Mouse (Mus musculus) adipocyte (in vitro differentiated cells): ENCODE data around the gene Gna15.

ENCODE experiments used
- DNase-seq: peaks from one replicate; pipeline ENCODE4 v3.0.0-alpha.2; 2016; ENCODE audit warnings: low spot score

The Gna15 gene

DNA sequence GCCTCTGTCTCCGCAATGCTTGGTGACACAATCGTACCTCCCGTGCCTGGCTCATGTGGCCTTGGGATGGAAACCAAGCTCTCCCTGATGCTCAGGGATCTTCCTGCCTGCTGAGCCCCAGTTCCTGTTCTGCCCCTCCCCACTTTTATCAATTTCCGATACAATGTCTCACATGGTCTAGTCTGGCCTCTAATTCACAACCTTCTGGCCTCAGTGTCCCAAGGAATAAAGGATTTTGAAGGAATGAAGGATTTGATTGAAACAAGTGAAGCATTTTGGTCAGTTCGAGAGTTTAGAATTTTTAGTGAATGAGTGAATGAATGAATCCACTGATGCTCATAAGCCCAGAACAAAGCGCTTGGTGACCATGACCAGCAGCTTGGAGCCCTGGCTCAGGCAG, 883 bp downstream of the Gna15 start:
- DNase-seq, result no peak

DNA sequence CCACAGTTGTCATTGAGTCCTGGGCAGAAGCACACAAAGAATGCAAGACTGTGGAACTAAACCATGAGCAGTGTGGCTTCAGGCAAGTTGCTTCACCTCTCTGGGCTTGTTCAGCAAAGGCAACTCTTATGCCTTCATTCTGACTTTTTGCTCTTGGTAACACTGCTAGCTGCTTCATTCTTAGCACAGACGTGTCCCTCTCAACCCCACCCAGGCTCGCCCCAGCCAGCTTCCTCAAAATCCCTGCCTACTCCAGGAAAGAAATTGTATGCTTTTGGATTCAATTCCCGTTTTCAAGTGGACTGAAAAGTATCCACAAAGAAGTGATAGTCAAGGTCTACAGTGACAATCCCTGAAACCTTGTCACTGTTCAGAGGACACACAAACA, 4.1 kb downstream of the Gna15 start:
- no peak for DNase-seq

DNA sequence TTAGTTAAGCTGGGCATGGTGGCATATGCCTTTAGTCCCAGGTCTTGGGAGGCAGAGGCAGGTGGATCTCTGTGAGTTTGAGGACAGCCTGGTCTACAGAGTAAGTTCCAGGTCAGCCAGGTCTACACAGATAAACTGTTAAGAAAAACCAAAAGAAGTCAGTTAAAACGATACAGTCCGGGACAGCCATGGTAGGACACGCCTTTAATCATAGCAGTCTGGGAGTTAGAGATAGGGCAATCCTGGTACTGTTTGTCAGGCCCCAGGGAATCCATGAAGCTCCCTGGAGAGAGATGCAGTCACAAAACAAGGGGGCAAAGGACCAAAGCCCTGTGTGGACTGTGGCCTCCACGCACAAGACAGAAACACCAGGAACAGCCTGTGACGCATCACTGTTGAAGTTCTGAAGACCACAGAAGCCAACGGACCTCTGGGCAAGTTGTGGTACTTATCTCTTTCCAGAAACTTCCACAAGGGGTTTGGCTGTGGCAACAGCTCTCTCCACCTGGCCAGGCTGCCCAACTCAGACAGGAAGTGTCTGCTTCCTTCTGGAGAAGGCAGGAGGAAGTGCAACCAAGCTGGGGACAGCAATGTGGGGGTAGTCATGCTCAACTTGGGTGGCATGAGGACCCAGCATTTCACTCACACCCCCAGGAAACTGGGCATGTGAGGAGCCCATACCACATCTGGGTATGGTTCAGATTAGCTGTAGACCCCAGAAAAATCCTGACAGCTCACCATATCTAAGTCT, 4.6 kb downstream of the Gna15 start:
- DNase-seq, result no peak

DNA sequence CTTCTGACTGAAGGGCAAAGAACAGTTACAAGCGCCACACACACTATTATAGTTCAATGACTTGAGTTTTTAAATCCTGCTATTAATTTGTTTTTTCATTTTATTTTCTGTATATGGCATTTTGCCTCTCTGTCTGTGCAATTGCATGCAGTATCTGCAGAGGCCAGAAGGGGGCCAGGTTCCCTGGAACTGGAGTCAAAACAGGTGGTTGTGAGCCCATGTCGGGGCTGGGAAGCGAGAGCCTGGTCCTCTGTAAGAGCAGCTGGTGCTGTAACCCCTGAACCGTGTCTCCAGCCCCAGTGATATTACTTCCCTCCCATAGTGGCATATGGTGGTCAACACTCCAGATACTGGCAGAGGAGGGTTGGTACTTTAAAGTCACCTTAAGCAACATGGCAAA, 5.5 kb downstream of the Gna15 start:
- peak; percentile 71 for DNase-seq

DNA sequence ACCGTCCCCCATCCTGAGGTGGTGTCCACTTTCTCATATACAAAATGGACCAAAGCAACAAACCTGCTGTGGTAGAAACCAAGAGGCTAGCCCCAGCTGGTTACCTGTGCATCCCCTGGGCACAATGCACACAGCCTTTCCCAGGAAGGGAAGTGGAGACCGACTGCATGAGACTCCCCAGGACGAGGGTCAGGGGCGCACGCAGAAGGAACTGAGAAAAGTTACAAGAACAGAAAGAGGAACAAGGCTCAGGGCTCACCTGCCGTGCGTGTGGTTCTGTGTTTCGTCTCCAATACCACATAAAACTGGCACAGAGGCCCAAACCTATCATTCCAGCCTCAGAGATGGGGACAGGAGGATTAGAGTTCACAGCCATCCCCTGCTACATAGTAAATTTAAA, 6.8 kb downstream of the Gna15 start:
- no peak for DNase-seq

DNA sequence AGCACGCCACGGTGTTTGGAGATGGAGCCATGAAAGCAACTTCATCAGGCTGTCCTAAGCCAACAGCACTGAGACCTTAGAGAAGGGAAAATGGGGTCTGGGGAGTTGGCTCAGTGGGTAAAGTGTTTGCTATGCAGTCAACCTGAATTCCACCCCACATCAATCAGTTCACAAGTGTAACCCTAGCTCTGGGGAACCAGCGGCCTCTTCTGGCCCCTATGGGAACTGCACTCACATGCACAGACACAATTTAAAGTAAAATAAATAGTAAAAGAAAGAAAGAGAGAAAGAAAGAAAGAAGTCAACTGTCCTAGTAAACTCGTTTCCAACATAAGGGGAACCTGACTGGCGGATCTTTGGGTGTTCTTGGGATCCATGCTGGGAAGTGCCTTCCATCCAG, 10.2 kb downstream of the Gna15 start:
- no peak for DNase-seq

DNA sequence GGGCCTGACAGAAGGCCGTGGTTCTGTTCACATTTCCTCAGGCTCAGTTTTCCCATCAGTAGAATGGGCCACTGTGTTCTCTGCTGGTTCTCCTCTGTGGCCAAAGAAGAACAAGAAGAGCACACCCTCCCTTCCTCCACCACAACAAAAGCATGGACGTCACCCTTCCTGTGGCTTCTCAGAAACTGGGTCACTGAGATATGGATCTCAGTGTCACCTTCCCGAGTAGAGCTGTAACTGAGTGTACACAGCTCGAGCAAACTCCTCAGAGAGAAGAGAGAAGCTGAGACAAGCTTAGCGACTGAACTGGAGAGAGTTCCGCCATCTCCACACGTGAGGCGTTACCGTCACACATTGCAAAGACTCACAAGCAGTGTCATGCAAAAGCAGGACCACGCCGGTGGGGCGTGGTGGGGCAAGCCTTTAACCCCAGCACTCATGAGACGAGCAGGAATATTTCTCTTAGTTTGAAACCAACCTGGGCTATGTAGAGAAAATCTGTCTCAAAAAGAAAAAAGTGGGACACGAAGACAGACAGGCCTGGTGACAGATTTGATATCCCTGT, 13.7 kb downstream of the Gna15 start:
- no peak for DNase-seq

DNA sequence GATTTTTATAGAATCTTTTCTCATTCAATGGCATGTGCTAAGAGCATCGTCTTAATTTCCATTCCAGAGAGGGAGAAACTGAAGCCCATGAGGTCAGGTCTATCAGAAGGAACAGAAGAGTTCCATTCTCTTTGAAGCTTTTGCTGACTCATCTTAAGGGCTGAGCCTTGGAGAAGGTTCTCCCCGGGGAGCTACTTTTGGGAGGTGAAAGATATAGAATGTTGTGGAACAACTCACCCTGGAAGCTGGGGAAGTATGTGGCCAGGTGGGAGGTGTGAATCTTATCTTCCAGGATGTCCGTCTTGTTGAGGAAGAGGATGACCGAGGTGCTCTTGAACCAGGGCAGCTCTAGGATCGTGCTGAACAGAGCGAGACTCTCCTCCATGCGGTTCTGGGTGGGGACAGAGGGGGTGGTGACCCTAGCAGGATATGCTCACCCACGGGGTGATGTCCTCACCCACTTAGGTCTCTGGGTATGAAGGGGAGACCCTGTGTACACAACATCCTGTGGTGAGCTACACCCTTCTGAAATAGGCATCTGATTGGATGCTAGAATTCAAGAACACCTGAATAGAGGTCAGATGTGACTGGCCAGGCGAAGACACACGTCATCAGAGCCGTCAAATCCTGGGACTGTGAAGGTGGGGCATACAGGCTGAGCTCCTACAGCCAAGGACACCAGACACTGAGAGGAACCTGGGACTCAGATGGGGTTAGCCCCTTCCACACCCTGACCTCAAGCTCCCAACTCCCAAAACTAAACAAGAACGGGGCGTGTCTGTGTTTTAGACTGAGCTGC, 16.1 kb downstream of the Gna15 start:
- no peak for DNase-seq

DNA sequence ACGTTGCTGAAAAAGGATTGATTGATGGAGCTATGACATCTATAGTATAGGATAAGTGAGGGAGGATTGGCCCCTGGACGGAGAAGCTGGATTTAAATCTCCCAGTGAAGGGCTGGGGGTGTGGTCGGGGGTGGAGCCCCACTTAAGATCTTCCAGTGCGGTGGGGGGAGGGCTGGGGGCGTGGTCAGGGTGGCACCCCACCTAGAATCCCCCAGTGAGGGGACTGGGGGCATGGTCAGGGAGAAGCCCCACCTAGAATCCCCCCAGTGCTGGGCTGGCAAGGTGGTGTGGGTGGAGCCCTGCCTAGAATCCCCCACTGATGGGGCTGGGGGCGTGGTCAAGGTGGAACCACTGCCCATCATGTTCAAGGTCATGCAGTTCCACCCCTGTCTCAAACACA, 16.9 kb downstream of the Gna15 start:
- DNase-seq, result no peak

DNA sequence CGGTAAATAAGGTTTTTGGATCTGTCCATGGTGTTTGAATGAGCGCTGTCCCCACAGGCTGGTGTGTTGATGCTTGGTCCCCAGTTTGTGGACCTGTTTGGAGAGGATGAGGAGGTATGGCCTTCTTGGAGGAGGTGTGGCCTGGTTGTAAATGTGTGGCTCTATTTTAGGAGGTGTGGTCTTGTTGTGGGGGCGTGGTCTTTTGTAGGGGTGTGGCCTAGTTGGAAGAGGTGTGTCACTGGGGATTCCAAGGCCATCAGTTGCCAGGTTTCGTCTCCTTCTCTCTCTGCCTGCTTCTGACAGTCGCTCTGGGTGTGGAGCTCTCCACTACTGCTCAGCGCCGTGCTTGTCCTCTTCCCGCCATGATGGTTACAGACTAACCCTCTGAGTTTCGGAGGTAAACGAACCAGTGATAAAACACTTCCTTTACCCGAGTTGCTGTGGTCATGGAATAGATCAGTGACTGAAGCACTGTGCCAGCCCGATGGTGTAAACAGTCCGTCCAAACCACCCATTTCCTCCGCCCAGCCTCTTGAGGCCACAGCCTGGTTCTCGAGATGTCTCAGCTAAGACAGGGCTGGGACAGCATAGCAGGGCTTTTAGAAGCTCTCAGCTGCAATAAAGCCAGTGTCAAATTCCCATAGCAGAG, 18.9 kb downstream of the Gna15 start:
- DNase-seq, result no peak

DNA sequence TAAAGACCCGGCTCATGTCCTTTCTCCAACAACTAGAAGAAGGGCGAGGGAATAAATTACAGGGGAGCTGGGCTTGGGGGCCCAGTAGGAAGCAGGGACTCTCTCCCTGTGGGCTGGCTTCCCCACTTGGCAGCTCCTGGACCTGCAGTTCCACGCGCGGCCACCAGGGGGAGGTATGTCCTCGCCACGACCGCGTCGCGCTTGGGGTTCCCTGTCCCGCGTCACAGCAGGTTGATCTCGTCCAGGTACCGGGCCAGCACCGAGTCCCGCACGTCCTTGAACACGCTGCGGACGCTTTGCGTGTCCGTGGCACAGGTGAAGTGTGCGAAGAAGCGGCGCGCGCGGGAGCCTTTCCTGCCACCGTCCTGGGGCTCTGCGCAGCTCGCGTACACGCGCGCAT, 21.4 kb downstream of the Gna15 start:
- peak; percentile 48 for DNase-seq

DNA sequence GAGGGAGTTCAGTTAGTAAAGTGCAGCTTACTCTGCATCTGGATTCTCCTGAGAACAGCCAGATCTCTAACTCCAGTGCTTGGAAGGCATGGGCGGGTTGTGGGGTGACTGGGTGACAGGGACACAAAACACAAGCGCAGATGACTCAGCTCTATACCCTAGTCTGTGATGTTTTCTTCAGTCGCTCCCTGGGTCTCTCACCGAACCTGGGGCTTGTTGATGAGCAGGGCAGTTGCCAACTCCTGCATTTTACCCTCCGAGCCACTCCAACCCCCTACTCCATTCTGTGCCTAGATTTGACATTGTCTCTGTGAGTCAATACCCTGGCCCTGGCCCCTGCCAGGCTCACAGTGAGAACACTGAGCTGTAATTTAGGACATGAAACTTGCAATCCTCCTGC, 22.2 kb downstream of the Gna15 start:
- no peak for DNase-seq

DNA sequence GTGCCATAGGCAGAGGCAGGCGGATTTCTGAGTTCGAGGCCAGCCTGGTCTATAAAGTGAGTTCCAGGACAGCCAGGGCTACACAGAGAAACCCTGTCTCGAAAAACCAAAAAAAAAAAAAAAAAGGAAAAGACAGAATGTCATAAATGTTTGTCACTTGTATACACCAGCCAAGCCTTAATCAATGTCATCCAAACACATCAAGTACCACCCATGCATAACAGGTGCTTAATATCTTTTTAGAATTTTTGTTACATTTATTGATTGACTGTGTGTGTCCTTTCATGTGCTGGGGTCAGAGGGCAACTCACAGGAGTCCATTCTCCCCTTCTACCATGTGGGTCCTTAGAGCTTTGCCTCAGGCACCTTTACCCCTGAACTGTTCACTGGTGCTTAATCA, 24.0 kb downstream of the Gna15 start, which contains the start of gene S1pr4:
Gene S1pr4 (minus strand): TSS at position 101 of the 400 bp plus-strand sequence.
- no peak for DNase-seq

DNA sequence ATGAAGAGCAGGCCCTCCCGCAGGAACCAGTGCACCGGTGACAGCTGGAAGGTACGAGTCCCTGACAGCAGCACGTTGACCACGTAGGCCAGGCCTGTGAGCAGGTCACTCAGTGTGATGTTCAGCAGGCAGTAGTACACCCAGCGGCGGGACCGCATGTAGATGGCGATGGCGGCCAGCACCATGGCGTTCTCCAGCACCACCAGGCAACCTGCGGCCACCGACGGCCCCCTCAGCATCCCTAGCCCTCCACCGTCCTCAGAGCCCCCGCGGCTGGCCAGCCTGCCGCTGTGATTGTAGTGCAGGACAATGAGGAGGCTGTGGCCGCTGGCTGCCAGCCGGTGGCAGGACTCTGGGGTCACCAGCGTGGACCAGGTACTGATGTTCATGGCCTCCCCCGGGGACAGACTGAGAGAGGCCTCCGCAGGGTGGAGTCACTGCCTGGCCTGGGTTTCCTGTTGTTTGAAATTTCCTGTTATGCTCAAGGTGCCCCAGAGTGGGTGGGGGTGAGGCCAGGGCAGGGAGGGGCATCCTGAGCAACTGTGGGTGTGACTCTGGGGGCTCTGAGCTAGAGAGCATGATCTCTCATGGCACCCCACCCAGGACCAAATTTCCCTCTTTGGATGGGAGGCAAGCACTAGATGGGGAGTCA, 24.6 kb downstream of the Gna15 start:
- DNase-seq, result no peak

DNA sequence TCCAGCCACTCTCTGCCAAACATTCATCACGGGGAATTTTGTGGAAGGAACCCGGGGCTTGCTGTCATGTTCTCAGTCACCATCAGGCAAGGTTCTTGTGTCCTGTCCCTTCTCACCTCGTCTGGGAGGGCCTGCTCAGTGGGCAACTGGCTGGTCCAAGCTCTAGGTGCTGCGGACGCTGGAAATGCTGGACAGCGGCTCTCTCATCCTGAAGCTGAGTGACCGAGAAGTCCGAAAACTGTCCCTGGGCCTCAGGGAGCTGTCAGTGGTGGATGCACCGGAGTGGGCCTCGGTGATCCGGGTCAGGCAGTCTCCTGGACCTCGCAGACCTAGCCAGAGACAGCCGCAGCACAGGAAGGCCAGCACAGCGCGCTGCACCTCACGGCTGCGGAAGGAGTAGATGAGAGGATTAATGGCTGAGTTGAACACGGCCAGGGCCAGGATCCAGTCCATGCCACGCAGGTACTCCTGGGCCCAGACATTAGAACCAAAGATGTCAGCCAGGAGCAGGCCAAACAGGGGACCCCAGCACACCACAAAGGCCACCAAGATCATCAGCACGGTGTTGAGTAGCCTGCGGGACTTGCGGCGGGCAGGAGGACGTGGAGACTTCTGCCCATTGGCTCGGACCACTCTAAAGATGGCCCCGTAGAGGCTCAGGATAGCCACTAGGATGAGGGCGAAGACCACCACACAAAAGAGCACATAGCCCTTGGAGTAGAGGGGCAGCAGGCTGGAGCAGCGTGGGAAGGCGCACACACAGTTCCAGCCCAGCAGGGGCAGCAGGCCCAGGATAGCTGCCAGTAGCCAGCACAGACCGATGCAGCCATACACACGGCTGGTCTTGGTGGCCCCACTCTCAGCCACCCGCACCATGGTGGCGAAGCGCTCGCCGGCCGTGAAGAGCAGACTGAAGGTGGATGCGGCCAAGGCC, 25.4 kb downstream of the Gna15 start:
- DNase-seq, result no peak

DNA sequence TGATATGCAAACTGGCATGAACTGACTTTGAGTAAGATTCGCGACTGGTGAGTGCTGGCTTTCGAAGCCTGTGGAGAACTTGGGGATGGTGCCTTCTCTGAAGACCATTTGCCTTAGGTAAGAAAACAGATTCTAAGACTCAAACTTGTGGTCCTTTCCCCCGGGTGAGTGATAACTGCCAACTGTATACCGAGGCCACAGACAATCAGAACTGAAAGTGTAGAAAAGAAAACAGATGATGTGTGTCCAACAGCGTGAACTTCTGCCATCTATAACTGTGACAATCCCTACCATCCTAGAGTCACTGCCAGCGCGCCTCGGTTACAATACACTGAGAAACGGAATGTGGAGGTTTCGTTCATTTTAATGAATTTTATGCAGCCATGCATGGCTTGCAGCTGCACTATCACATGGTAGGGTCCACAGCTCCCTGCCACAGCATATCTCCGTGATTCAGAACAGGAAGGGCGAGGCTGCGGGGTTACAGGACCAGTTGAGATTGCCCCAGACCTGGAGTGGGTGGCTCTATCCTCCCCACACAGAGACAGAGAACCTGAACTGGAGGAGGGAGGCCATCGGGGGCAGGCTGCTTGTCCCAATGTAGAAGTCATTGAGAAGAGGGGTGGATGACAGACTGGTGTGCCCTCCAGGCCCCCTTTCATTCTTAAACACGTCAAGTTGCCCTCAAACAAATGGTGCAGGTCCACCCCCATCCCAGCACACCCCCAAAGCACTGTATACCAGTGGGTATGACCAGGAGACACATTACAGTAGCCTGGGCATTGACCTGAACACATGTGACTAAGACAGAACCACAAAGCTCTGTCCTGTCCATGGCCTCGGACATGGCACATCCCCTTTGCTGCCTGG, 26.4 kb downstream of the Gna15 start:
- DNase-seq, result no peak

DNA sequence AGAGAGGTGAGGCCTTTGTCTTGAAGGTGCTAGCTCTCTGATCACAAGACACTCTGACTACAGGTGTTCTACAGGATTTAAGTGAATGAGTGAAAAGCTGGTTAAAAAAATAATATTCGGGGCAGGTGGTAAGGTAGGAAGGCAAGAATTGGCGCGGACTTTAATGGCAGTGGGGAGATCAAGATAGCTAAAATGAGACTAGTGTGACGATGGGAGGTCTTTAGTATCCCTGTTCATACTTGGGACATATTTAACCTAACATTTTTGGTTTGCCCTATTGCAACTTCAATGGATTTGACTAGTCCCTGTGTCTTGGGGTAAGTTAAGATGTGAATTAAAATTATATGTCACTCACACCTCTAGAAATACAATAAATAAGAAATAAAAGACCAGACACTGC, 27.1 kb downstream of the Gna15 start:
- DNase-seq, result no peak

DNA sequence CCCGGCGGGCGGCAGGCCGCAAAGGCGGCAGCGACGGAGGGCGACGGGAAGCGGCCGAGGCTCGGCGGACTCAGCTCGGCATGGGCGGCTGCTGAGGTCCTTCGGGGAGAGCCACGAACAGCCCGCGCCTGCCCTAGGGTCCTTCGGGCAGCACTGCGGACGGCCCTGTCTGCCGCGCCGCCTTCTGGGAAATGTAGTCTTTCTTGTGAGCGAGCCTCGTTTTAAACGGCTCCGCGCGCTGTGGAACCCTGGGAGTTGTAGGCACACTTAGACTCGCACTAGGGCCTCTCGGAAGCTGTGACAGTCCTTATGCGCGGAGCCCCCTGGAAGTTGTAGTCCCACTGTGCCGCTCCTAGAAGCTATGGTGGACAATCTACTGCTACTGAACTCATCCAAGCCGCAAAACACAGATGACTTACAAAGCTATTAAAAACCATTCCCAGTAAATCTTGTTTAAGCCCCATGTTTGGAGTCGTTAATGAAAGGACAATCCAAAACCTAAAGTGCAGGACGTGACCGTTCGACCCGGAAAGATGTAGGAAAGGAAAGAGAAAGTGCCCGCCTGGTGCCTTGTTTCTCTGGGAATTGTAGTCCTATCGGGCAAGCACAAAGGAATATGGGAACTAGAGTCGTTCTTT, 27.6 kb downstream of the Gna15 start, which contains the start of gene Ncln:
Gene Ncln (minus strand): TSS at position 129 of the 638 bp plus-strand sequence.
- peak; percentile 98 for DNase-seq

DNA sequence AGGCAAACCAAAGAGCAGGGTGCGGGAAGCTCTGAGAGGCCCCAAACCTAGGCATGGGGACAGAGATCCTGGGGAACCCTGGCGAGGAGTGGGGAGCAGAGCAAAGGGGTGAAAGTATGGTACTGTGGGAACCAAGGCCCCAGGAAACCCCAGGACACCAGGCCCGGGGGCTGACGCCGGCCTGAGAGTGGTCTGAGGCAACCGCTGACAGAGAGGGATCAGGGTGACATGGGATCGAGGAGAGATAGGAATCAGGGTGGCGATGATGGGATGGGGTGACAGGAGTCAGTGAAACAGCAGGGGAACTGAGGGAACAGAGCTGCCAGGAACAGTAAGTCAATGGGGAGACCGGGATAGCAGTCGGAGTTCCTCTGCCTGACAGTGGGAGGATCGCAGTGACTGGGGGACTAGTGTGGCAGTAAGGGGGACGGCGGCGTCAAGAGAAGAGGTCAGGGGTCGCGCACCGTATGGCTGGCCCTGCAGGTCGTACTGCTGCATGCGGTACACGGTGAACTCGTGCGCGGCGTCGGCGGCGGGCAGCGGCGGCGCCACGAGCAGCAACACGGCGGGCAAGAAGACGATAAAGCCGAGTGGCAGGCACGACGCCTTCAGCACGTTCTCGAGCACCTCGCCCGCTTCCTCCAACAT, 28.3 kb downstream of the Gna15 start:
- no peak for DNase-seq
